Mouse (Mus musculus) embryonic facial prominence, embryonic 15.5 days (tissue): Measurements from ENCODE around the gene Cdk8. TPM values are rescaled to one million over a fixed set of nuclear protein-coding genes. Genes with fewer than 3 reads are reported as not detected.

ENCODE experiments used
- ATAC-seq: fragments of 200-750 bp; cut with Nextera tagmentation; 2 replicates; pipeline ENCODE4 v1.8.0; 2017; ENCODE audit warnings: low read depth, moderate TSS enrichment; ENCODE audit not compliant: insufficient number of reproducible peaks, low FRiP score, low TSS enrichment
- H3K27ac ChIP-seq: fragments of 300-500 bp; sonication (generic); replicated peaks from 2 replicates; pipeline ENCODE4 v1.5.1; 2015; ENCODE audit warnings: mild to moderate bottlenecking, inconsistent platforms
- H3K27me3 ChIP-seq: fragments of 300-500 bp; sonication (generic); 2 replicates; pipeline ENCODE4 v1.6.1; 2015; ENCODE audit warnings: inconsistent platforms
- H3K36me3 ChIP-seq: fragments of 300-500 bp; sonication (generic); 2 replicates; pipeline ENCODE4 v1.6.1; 2015; ENCODE audit warnings: mild to moderate bottlenecking, inconsistent platforms
- H3K4me1 ChIP-seq: fragments of 300-500 bp; sonication (generic); 2 replicates; pipeline ENCODE4 v1.6.1; 2015; ENCODE audit warnings: inconsistent platforms
- H3K4me2 ChIP-seq: fragments of 300-500 bp; sonication (generic); replicated peaks from 2 replicates; pipeline ENCODE4 v1.6.1; 2015; ENCODE audit warnings: mild to moderate bottlenecking, inconsistent platforms
- H3K4me3 ChIP-seq: fragments of 300-500 bp; sonication (generic); replicated peaks from 2 replicates; pipeline ENCODE4 v1.5.1; 2015; ENCODE audit warnings: mild to moderate bottlenecking, inconsistent platforms
- H3K9ac ChIP-seq: fragments of 300-500 bp; sonication (generic); 2 replicates; pipeline ENCODE4 v1.6.1; 2015; ENCODE audit warnings: inconsistent platforms
- H3K9me3 ChIP-seq: fragments of 300-500 bp; sonication (generic); replicated peaks from 2 replicates; pipeline ENCODE4 v1.6.1; 2016; ENCODE audit warnings: inconsistent platforms
- WGBS: fragments of 180-500 bp; shearing (Covaris S2); methylation state at CpG from one replicate; pipeline ENCODE4 v1.1.7; 2015; 5-methylcytosine and 5-hydroxymethylcytosine counted together
- polyA plus RNA-seq: library from polyadenylated mRNA; unstranded; fragments of >200 nt; fragmentation: Nextera tagmentation; extraction: Ambion mirVana; gene quantifications from 2 replicates; pipeline ENCODE4 v1.2.1, GENCODE M21; 2015

Cdk8 gene
- polyA plus RNA-seq, 1 experiment from 2014 or later = 16.2 TPM

DNA sequence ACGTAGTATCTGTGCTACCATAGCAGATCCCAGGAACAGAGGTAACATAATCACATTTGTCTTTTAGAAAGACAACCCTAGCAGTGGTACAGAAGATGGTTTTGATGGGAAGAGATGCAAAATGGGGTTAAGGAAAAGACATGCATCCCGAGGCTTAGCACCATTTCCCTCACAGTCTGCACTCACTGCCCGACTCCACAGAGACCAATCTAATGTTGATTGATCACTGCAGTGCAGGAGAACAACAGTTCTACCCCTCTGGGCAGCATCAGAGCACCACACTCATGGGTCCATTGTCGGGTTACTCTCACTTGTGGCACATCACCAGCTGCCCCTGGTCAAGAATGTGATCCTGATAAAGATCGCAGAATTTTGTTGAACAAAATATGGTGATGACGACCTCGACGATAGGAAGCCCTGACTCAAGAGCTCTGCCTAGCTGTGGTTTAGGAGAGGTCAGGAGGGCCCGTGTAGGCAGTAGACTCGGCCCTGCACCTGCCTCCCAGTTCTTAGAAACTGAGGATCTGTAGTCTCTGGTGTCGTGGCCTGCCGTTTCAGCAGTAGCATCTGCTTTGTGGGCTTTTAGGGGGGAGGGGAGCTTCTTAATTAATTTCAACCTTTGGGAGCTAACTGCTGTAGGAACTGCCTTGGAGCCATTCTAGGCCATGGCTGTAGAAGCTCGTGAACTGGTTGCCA is 51.0 kb downstream of the Cdk8 start:
- Histone ChIP-seq H3K27me3 (no peaks in the 10 kb centered on the region), H3K4me2 (no peak overlapping the region), H3K9me3 (no peaks in the 10 kb centered on the region), H3K27ac (no peak overlapping the region), H3K36me3 (peaks cover 20% of the 10 kb centered on the region), H3K4me1 (no peaks in the 10 kb centered on the region), H3K9ac (no peak overlapping the region), H3K4me3 (no peak overlapping the region)
- ATAC-seq = no peak
- WGBS = 78% methylated on average over 13 of the region's 13 CpGs

GRCm38 (mm10) chr5:146283899-146284298 is 52.9 kb downstream of the Cdk8 start:
- 92% methylated on average over 6 of the region's 6 CpGs for WGBS
- H3K36me3 ChIP-seq = peaks cover 34% of the 10 kb centered on the region

GRCm38 (mm10) chr5:146287416-146287815 is 56.4 kb downstream of the Cdk8 start:
- Histone ChIP-seq H3K9me3 (no peaks in the 10 kb centered on the region), H3K4me2 (no peak overlapping the region), H3K4me1 (no peaks in the 10 kb centered on the region), H3K36me3 (peaks cover 35% of the 10 kb centered on the region), H3K9ac (no peak overlapping the region), H3K27me3 (no peaks in the 10 kb centered on the region), H3K27ac (no peak overlapping the region), H3K4me3 (no peak overlapping the region)
- no peak for ATAC-seq
- 88% methylated on average over 10 of the region's 10 CpGs for WGBS

More at GRCm38 (mm10) chr5:146283899-146284298, 52.9 kb downstream of the Cdk8 start:
- H3K4me3 ChIP-seq = no peak overlapping the region
- no peaks in the 10 kb centered on the region for H3K27me3 ChIP-seq
- no peaks in the 10 kb centered on the region for H3K4me1 ChIP-seq
- H3K4me2 ChIP-seq = no peak overlapping the region
- H3K9me3 ChIP-seq = no peaks in the 10 kb centered on the region
- ATAC-seq = no peak
- H3K27ac ChIP-seq = no peak overlapping the region
- H3K9ac ChIP-seq = no peak overlapping the region

GRCm38 (mm10) chr5:146288048-146288501 is 57.0 kb downstream of the Cdk8 start:
- Histone ChIP-seq H3K36me3 (peaks cover 34% of the 10 kb centered on the region), H3K9me3 (no peaks in the 10 kb centered on the region), H3K27me3 (no peaks in the 10 kb centered on the region), H3K4me2 (no peak overlapping the region), H3K4me1 (no peaks in the 10 kb centered on the region), H3K4me3 (no peak overlapping the region), H3K27ac (no peak overlapping the region), H3K9ac (no peak overlapping the region)
- no peak for ATAC-seq
- WGBS = 80% methylated on average over 13 of the region's 13 CpGs

GRCm38 (mm10) chr5:146289921-146290320 is 58.9 kb downstream of the Cdk8 start:
- Histone ChIP-seq H3K9me3 (no peaks in the 10 kb centered on the region), H3K27ac (no peak overlapping the region), H3K36me3 (peaks cover 43% of the 10 kb centered on the region), H3K4me3 (no peak overlapping the region), H3K9ac (no peak overlapping the region), H3K4me1 (no peaks in the 10 kb centered on the region), H3K27me3 (no peaks in the 10 kb centered on the region), H3K4me2 (no peak overlapping the region)
- ATAC-seq = no peak
- WGBS = 74% methylated on average over 7 of the region's 7 CpGs

- H3K36me3 ChIP-seq = peaks cover 40% of the 10 kb centered on the region
- H3K4me1 ChIP-seq = no peaks in the 10 kb centered on the region
- no peaks in the 10 kb centered on the region for H3K27me3 ChIP-seq
- H3K27ac ChIP-seq = no peak overlapping the region
- no peak overlapping the region for H3K4me3 ChIP-seq
- 76% methylated on average over 5 of the region's 5 CpGs for WGBS
- no peak for ATAC-seq
- H3K4me2 ChIP-seq = no peak overlapping the region
- no peak overlapping the region for H3K9ac ChIP-seq
- H3K9me3 ChIP-seq = no peaks in the 10 kb centered on the region
Observed at GRCm38 (mm10) chr5:146290446-146290845, 59.4 kb downstream of the Cdk8 start.

DNA sequence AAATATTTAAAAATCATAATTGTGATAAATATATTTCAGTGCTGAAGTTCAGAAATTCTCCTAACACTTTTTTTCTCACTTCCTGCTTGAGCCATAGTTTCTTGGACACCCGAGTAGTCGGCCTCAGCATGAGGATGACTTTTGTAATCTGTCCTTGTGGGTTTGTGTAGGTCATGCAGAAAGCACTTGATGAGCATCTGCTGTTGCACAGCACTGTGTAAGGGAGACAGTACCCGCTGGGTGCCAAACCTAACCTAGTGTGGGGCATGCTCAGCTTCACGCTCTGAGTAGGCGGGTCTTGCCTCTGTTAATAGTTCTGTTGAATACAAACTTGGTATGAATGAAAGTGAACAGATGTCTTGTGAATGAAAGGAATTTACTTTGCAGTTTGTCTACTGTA is 60.5 kb downstream of the Cdk8 start:
- no peak overlapping the region for H3K9ac ChIP-seq
- 87% methylated on average over 5 of the region's 5 CpGs for WGBS
- no peaks in the 10 kb centered on the region for H3K4me1 ChIP-seq
- H3K4me3 ChIP-seq = no peak overlapping the region
- no peaks in the 10 kb centered on the region for H3K27me3 ChIP-seq
- no peak for ATAC-seq
- peaks cover 40% of the 10 kb centered on the region for H3K36me3 ChIP-seq
- no peaks in the 10 kb centered on the region for H3K9me3 ChIP-seq
- no peak overlapping the region for H3K27ac ChIP-seq
- H3K4me2 ChIP-seq = no peak overlapping the region

- no peaks in the 10 kb centered on the region for H3K9me3 ChIP-seq
- peaks cover 38% of the 10 kb centered on the region for H3K36me3 ChIP-seq
- H3K27me3 ChIP-seq = no peaks in the 10 kb centered on the region
- H3K9ac ChIP-seq = no peak overlapping the region
- no peak overlapping the region for H3K4me2 ChIP-seq
- H3K27ac ChIP-seq = no peak overlapping the region
- ATAC-seq = no peak
- no peak overlapping the region for H3K4me3 ChIP-seq
- 89% methylated on average over 5 of the region's 5 CpGs for WGBS
- no peaks in the 10 kb centered on the region for H3K4me1 ChIP-seq
Observed at GRCm38 (mm10) chr5:146292896-146293680, 62.1 kb downstream of the Cdk8 start.

DNA sequence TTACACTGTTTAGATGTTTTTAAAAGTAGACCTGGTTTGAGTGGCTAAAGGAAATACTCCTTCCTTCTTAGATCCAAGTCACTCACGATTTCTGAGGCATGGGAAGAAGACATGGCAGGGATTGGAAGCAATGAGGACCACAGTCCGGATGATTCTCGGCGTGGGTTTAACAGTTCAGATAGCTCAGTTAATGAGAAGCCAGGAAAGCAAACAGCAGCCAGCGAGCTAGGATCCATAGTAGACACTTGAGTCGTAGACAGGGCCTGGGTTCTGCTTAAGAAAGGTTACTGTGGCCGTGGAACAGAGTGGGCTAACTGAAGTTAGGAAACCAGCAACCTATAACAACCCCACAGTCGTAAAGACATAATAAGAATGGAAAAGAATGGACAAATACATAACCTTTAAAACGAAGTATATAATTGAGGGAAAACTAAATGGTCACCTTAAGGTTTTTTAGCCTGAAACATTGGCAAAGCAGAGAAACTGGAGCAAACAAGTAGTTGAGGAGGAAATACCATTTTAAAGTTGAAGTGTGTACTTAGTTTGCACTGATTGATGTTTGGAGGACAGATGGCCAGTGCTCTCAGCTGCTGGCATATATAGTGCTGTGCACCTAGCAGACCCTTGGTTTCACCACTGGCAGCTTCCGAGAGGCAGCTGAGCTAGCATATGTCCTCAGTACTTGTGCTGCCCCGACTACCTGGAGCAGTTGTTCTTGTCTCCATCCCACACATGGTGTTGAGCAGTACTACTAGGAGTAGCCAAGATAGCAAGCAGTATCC is 63.1 kb downstream of the Cdk8 start:
- no peak for ATAC-seq
- Histone ChIP-seq H3K4me2 (no peak overlapping the region), H3K9ac (no peak overlapping the region), H3K36me3 (peaks cover 42% of the 10 kb centered on the region), H3K27me3 (no peaks in the 10 kb centered on the region), H3K9me3 (no peaks in the 10 kb centered on the region), H3K27ac (no peak overlapping the region), H3K4me3 (no peak overlapping the region), H3K4me1 (no peaks in the 10 kb centered on the region)
- 94% methylated on average over 11 of the region's 11 CpGs for WGBS

GRCm38 (mm10) chr5:146294834-146295233 is 63.8 kb downstream of the Cdk8 start:
- Histone ChIP-seq H3K9ac (no peak overlapping the region), H3K4me3 (no peak overlapping the region), H3K4me2 (no peak overlapping the region), H3K27ac (no peak overlapping the region), H3K36me3 (peaks cover 46% of the 10 kb centered on the region), H3K27me3 (no peaks in the 10 kb centered on the region), H3K9me3 (no peaks in the 10 kb centered on the region), H3K4me1 (no peaks in the 10 kb centered on the region)
- WGBS = 93% methylated on average over 5 of the region's 5 CpGs
- no peak for ATAC-seq

- WGBS = 75% methylated on average over 13 of the region's 13 CpGs
- peaks cover 59% of the 10 kb centered on the region for H3K36me3 ChIP-seq
- ATAC-seq = no peak
- no peak overlapping the region for H3K4me2 ChIP-seq
- H3K9ac ChIP-seq = no peak overlapping the region
- no peak overlapping the region for H3K27ac ChIP-seq
- H3K4me3 ChIP-seq = no peak overlapping the region
- no peaks in the 10 kb centered on the region for H3K27me3 ChIP-seq
- no peaks in the 10 kb centered on the region for H3K4me1 ChIP-seq
- no peaks in the 10 kb centered on the region for H3K9me3 ChIP-seq
Observed at GRCm38 (mm10) chr5:146298807-146299519, 67.9 kb downstream of the Cdk8 start.
